Mouse (Mus musculus): ENCODE results near the gene Cubn. TPM values are rescaled to one million over a fixed set of nuclear protein-coding genes. Genes with fewer than 3 reads are reported as not detected.

The Cubn gene
- polyA plus RNA-seq, 1 experiment from 2014 or later, result 0.18 TPM

GRCm38 (mm10) chr2:13258606-13259005 is 233.0 kb downstream of the Cubn start:
- Histone ChIP-seq H3K4me3 (replicated peaks; ENCODE audit: low read length) (no peak overlapping the region), H3K9ac (replicated peaks; ENCODE audit: low read depth, low read length) (no peak overlapping the region), H3K36me3 (ENCODE audit: control insufficient read depth, insufficient read depth) (no peaks in the 10 kb centered on the region), H3K4me2 (ENCODE audit: low read length) (no peak overlapping the region), H3K9me3 (ENCODE audit: control insufficient read depth, low read length) (peaks cover 3% of the 10 kb centered on the region; the same call in 1 of the 2 replicates), H3K4me1 (replicated peaks; ENCODE audit: control insufficient read depth, insufficient read depth, low read length) (no peaks in the 10 kb centered on the region), H3K27ac (ENCODE audit: low read length) (no peak overlapping the region), H3K27me3 (replicated peaks; ENCODE audit: control insufficient read depth, insufficient read depth, low read length) (no peaks in the 10 kb centered on the region)
- WGBS, result 88% methylated on average over 2 of the region's 2 CpGs
- ATAC-seq, result no peak

- Histone ChIP-seq H3K4me1 (replicated peaks; ENCODE audit: control insufficient read depth, insufficient read depth, low read length) (peaks cover 12% of the 10 kb centered on the region), H3K36me3 (ENCODE audit: control insufficient read depth, insufficient read depth) (no peaks in the 10 kb centered on the region), H3K4me3 (replicated peaks; ENCODE audit: low read length) (no peak overlapping the region), H3K9me3 (ENCODE audit: control insufficient read depth, low read length) (no peaks in the 10 kb centered on the region), H3K27me3 (replicated peaks; ENCODE audit: control insufficient read depth, insufficient read depth, low read length) (no peaks in the 10 kb centered on the region), H3K9ac (replicated peaks; ENCODE audit: low read depth, low read length) (no peak overlapping the region), H3K27ac (ENCODE audit: low read length) (no peak overlapping the region), H3K4me2 (ENCODE audit: low read length) (no peak overlapping the region)
- WGBS, result 32% methylated on average over 9 of the region's 9 CpGs
- no peak for ATAC-seq
Measured at GRCm38 (mm10) chr2:13240711-13241110, 250.9 kb downstream of the Cubn start.

- H3K36me3 ChIP-seq (ENCODE audit: control insufficient read depth, insufficient read depth), result no peaks in the 10 kb centered on the region
- no peaks in the 10 kb centered on the region for H3K27me3 ChIP-seq (replicated peaks; ENCODE audit: control insufficient read depth, insufficient read depth, low read length)
- no peaks in the 10 kb centered on the region for H3K9me3 ChIP-seq (ENCODE audit: control insufficient read depth, low read length)
- H3K4me2 ChIP-seq (ENCODE audit: low read length), result no peak overlapping the region
- no peak overlapping the region for H3K4me3 ChIP-seq (replicated peaks; ENCODE audit: low read length)
- no peak overlapping the region for H3K27ac ChIP-seq (ENCODE audit: low read length)
- no peak overlapping the region for H3K9ac ChIP-seq (replicated peaks; ENCODE audit: low read depth, low read length)
- H3K4me1 ChIP-seq (replicated peaks; ENCODE audit: control insufficient read depth, insufficient read depth, low read length), result peaks cover 12% of the 10 kb centered on the region
- 47% methylated on average over 8 of the region's 8 CpGs for WGBS
- ATAC-seq, result peak; percentile 70
Measured at GRCm38 (mm10) chr2:13237140-13237901, 254.3 kb downstream of the Cubn start.

GRCm38 (mm10) chr2:13235696-13236095 is 255.9 kb downstream of the Cubn start:
- WGBS, result 58% methylated on average over 5 of the region's 5 CpGs
- H3K9me3 ChIP-seq (ENCODE audit: control insufficient read depth, low read length), result no peaks in the 10 kb centered on the region
- H3K4me3 ChIP-seq (replicated peaks; ENCODE audit: low read length), result no peak overlapping the region
- H3K4me1 ChIP-seq (replicated peaks; ENCODE audit: control insufficient read depth, insufficient read depth, low read length), result peaks cover 11% of the 10 kb centered on the region
- no peaks in the 10 kb centered on the region for H3K27me3 ChIP-seq (replicated peaks; ENCODE audit: control insufficient read depth, insufficient read depth, low read length)
- ATAC-seq, result no peak
- H3K36me3 ChIP-seq (ENCODE audit: control insufficient read depth, insufficient read depth), result no peaks in the 10 kb centered on the region
- no peak overlapping the region for H3K27ac ChIP-seq (ENCODE audit: low read length)
- H3K4me2 ChIP-seq (ENCODE audit: low read length), result no peak overlapping the region
- H3K9ac ChIP-seq (replicated peaks; ENCODE audit: low read depth, low read length), result no peak overlapping the region

GRCm38 (mm10) chr2:13234796-13235195 is 256.8 kb downstream of the Cubn start:
- Histone ChIP-seq H3K4me1 (replicated peaks; ENCODE audit: control insufficient read depth, insufficient read depth, low read length) (peaks cover 2% of the 10 kb centered on the region; the same call in 1 of the 2 replicates), H3K4me3 (replicated peaks; ENCODE audit: low read length) (no peak overlapping the region), H3K4me2 (ENCODE audit: low read length) (no peak overlapping the region), H3K36me3 (ENCODE audit: control insufficient read depth, insufficient read depth) (no peaks in the 10 kb centered on the region), H3K27me3 (replicated peaks; ENCODE audit: control insufficient read depth, insufficient read depth, low read length) (no peaks in the 10 kb centered on the region), H3K9ac (replicated peaks; ENCODE audit: low read depth, low read length) (no peak overlapping the region), H3K27ac (ENCODE audit: low read length) (no peak overlapping the region), H3K9me3 (ENCODE audit: control insufficient read depth, low read length) (no peaks in the 10 kb centered on the region)
- WGBS, result 89% methylated on average over 10 of the region's 10 CpGs
- no peak for ATAC-seq

- no peak overlapping the region for H3K4me2 ChIP-seq (ENCODE audit: low read length)
- H3K9ac ChIP-seq (replicated peaks; ENCODE audit: low read depth, low read length), result no peak overlapping the region
- no peaks in the 10 kb centered on the region for H3K9me3 ChIP-seq (ENCODE audit: control insufficient read depth, low read length)
- no peaks in the 10 kb centered on the region for H3K27me3 ChIP-seq (replicated peaks; ENCODE audit: control insufficient read depth, insufficient read depth, low read length)
- H3K4me1 ChIP-seq (replicated peaks; ENCODE audit: control insufficient read depth, insufficient read depth, low read length), result 0 out of 2 replicates have a peak, but pooled peaks cover 2% of the 10 kb centered on the region
- no peak overlapping the region for H3K27ac ChIP-seq (ENCODE audit: low read length)
- H3K36me3 ChIP-seq (ENCODE audit: control insufficient read depth, insufficient read depth), result no peaks in the 10 kb centered on the region
- no peak for ATAC-seq
- 63% methylated on average over 7 of the region's 7 CpGs for WGBS
- H3K4me3 ChIP-seq (replicated peaks; ENCODE audit: low read length), result no peak overlapping the region
Measured at GRCm38 (mm10) chr2:13233902-13234301, 257.7 kb downstream of the Cubn start.

GRCm38 (mm10) chr2:13233254-13233835 is 258.3 kb downstream of the Cubn start:
- H3K4me2 ChIP-seq (ENCODE audit: low read length), result no peak overlapping the region
- no peak overlapping the region for H3K9ac ChIP-seq (replicated peaks; ENCODE audit: low read depth, low read length)
- H3K4me3 ChIP-seq (replicated peaks; ENCODE audit: low read length), result no peak overlapping the region
- 82% methylated on average over 12 of the region's 12 CpGs for WGBS
- H3K27me3 ChIP-seq (replicated peaks; ENCODE audit: control insufficient read depth, insufficient read depth, low read length), result no peaks in the 10 kb centered on the region
- H3K4me1 ChIP-seq (replicated peaks; ENCODE audit: control insufficient read depth, insufficient read depth, low read length), result 0 out of 2 replicates have a peak, but pooled peaks cover 2% of the 10 kb centered on the region
- no peaks in the 10 kb centered on the region for H3K36me3 ChIP-seq (ENCODE audit: control insufficient read depth, insufficient read depth)
- H3K27ac ChIP-seq (ENCODE audit: low read length), result no peak overlapping the region
- no peak for ATAC-seq
- H3K9me3 ChIP-seq (ENCODE audit: control insufficient read depth, low read length), result no peaks in the 10 kb centered on the region

- Histone ChIP-seq H3K4me2 (ENCODE audit: low read length) (no peak overlapping the region), H3K4me3 (replicated peaks; ENCODE audit: low read length) (no peak overlapping the region), H3K4me1 (replicated peaks; ENCODE audit: control insufficient read depth, insufficient read depth, low read length) (0 out of 2 replicates have a peak, but pooled peaks cover 2% of the 10 kb centered on the region), H3K9me3 (ENCODE audit: control insufficient read depth, low read length) (no peaks in the 10 kb centered on the region), H3K36me3 (ENCODE audit: control insufficient read depth, insufficient read depth) (no peaks in the 10 kb centered on the region), H3K27me3 (replicated peaks; ENCODE audit: control insufficient read depth, insufficient read depth, low read length) (no peaks in the 10 kb centered on the region), H3K9ac (replicated peaks; ENCODE audit: low read depth, low read length) (no peak overlapping the region), H3K27ac (ENCODE audit: low read length) (no peak overlapping the region)
- ATAC-seq, result no peak
- 89% methylated on average over 6 of the region's 6 CpGs for WGBS
Measured at GRCm38 (mm10) chr2:13232305-13232704, 259.3 kb downstream of the Cubn start.

GRCm38 (mm10) chr2:13229686-13230085 is 261.9 kb downstream of the Cubn start:
- no peaks in the 10 kb centered on the region for H3K36me3 ChIP-seq (ENCODE audit: control insufficient read depth, insufficient read depth)
- no peak overlapping the region for H3K4me2 ChIP-seq (ENCODE audit: low read length)
- H3K27ac ChIP-seq (ENCODE audit: low read length), result no peak overlapping the region
- H3K27me3 ChIP-seq (replicated peaks; ENCODE audit: control insufficient read depth, insufficient read depth, low read length), result no peaks in the 10 kb centered on the region
- no peak overlapping the region for H3K4me3 ChIP-seq (replicated peaks; ENCODE audit: low read length)
- no peaks in the 10 kb centered on the region for H3K4me1 ChIP-seq (replicated peaks; ENCODE audit: control insufficient read depth, insufficient read depth, low read length)
- WGBS, result 91% methylated on average over 3 of the region's 3 CpGs
- no peaks in the 10 kb centered on the region for H3K9me3 ChIP-seq (ENCODE audit: control insufficient read depth, low read length)
- ATAC-seq, result no peak
- H3K9ac ChIP-seq (replicated peaks; ENCODE audit: low read depth, low read length), result no peak overlapping the region
